Comparison of ENCODE assay signal across 15 mouse cellular contexts in genomic region chr11:100186736-100187135, GRCm38 (mm10). TPM values are rescaled to one million over a fixed set of nuclear protein-coding genes. Genes with fewer than 3 reads are reported as not detected.
"Had no signal": no experiment of that assay in that cellular context is flagged by ENCODE, and none has a peak within 500 bp of the region (broad histone marks: within the 10 kb centered on the region; RNA-seq: fewer than 3 reads in every experiment).

No protein-coding gene starts in this region.

- DNase-seq: lung, adult 18-20 months; lung, embryonic 14.5 days; lung, postnatal 10 days; lung, postnatal 4 days; midbrain, embryonic 14.5 days; retina, postnatal 1 day; right cerebral cortex, adult 18-20 months; right cerebral cortex, postnatal 25 days; right cerebral cortex, postnatal 4 days; spleen, adult 18-20 months; thymus, adult 18-20 months; thymus, postnatal 25 days; thymus, postnatal 4 days had no signal

RNA-seq across cellular contexts. Expression of gene Krt9, which starts 6.3 kb away (rescaled TPM):
- total RNA-seq: megakaryocyte-erythroid progenitor cell, adult 5-6 weeks had no signal

RNA-seq across cellular contexts. Expression of gene Krt14, which starts 20.6 kb away (rescaled TPM):
- total RNA-seq: megakaryocyte, adult 5-6 weeks; megakaryocyte-erythroid progenitor cell, adult 5-6 weeks had no signal

RNA-seq across cellular contexts. Expression of gene Krt19, which starts 38.3 kb away (rescaled TPM):
- total RNA-seq: megakaryocyte, adult 5-6 weeks; megakaryocyte-erythroid progenitor cell, adult 5-6 weeks had no signal

RNA-seq across cellular contexts. Expression of gene Krt15, which starts 51.0 kb away (rescaled TPM):
- total RNA-seq: megakaryocyte, adult 5-6 weeks; megakaryocyte-erythroid progenitor cell, adult 5-6 weeks had no signal
